Mouse (Mus musculus) ES-E14 (cell line): ENCODE data around the gene Efcab2. TPM values are rescaled to one million over a fixed set of nuclear protein-coding genes. Genes with fewer than 3 reads are reported as not detected.

Source experiments
- DNase-seq: peaks from one replicate; pipeline ENCODE4 v3.0.0-alpha.2; 2013; ENCODE audit warnings: low read depth, low spot score
- H3K27ac ChIP-seq: 2 replicates; pipeline ENCODE4 v1.5.1; 2012; ENCODE audit warnings: low read depth, mild to moderate bottlenecking, low read length, moderate library complexity, mixed read lengths; ENCODE audit not compliant: poor library complexity, insufficient read depth, severe bottlenecking
- H3K36me3 ChIP-seq: 2 replicates; pipeline ENCODE4 v1.6.1; 2012; ENCODE audit warnings: mild to moderate bottlenecking, low read length, moderate library complexity, mixed read lengths; ENCODE audit not compliant: control insufficient read depth, poor library complexity, insufficient read depth, severe bottlenecking
- H3K4me1 ChIP-seq, 2 experiments: fragments of 150-350 bp in 1 of 2; sonication (generic) in 1 of 2; 2 replicates each; pipeline ENCODE4 v1.6.1; 2012; ENCODE audit warnings: low read length in 2 of 2, mild to moderate bottlenecking in 1 of 2, mixed read lengths in 1 of 2; ENCODE audit not compliant: control insufficient read depth in 2 of 2, insufficient read depth in 2 of 2, poor library complexity in 1 of 2
- H3K4me3 ChIP-seq, 2 experiments: fragments of 150-350 bp in 1 of 2; sonication (generic) in 1 of 2; 2 replicates each; pipeline ENCODE4 v1.5.1; 2012; ENCODE audit warnings: low read length in 2 of 2, low read depth in 1 of 2, mild to moderate bottlenecking in 1 of 2, mixed read lengths in 1 of 2; ENCODE audit not compliant: insufficient read depth in 1 of 2, poor library complexity in 1 of 2, severe bottlenecking in 1 of 2
- H3K9ac ChIP-seq: 2 replicates; pipeline ENCODE4 v1.6.1; 2012; ENCODE audit warnings: low read depth, mild to moderate bottlenecking, low read length, mixed read lengths; ENCODE audit not compliant: poor library complexity, insufficient read depth, severe bottlenecking
- H3K9me3 ChIP-seq: fragments of 150-350 bp; sonication (generic); 2 replicates; pipeline ENCODE4 v1.6.1; 2012; ENCODE audit warnings: low read depth, mild to moderate bottlenecking, low read length; ENCODE audit not compliant: control insufficient read depth, insufficient read depth
- CHD2 ChIP-seq: IDR thresholded peaks from 2 replicates; pipeline ENCODE4 v1.6.1; 2014; ENCODE audit warnings: mild to moderate bottlenecking, low read depth, low read length, inconsistent platforms
- HCFC1 ChIP-seq: IDR thresholded peaks from 2 replicates; pipeline ENCODE4 v1.6.1; 2012; ENCODE audit warnings: low read length, inconsistent platforms, borderline replicate concordance; ENCODE audit not compliant: insufficient read depth
- MAFK ChIP-seq: IDR thresholded peaks from 2 replicates; pipeline ENCODE4 v1.6.1; 2014; ENCODE audit warnings: mild to moderate bottlenecking, low read depth, low read length, inconsistent platforms; ENCODE audit not compliant: insufficient read depth
- ZC3H11A ChIP-seq: IDR thresholded peaks from 2 replicates; pipeline ENCODE4 v1.6.1; 2012; ENCODE audit warnings: low read depth, mild to moderate bottlenecking, inconsistent platforms, low read length, borderline replicate concordance
- ZNF384 ChIP-seq: IDR thresholded peaks from 2 replicates; pipeline ENCODE4 v1.6.1; 2012; ENCODE audit warnings: low read depth, low read length, inconsistent platforms
- in situ Hi-C, 2 experiments: fragments of 600-800 bp; cut with MboI; formaldehyde crosslinking; loops; one replicate each; pipeline ENCODE4 v1.15.1; 2025; ENCODE audit warnings: low sequenced_read_pairs in 2 of 2, inconsistent platforms in 1 of 2; ENCODE audit not compliant: unreplicated experiment in 2 of 2
- total RNA-seq: library from RNA; depleted of rRNA; stranded (reverse); fragments of 300-350 nt; gene quantifications from 2 replicates; pipeline ENCODE4 v1.2.3, GENCODE M21; 2012

Gene Efcab2
- total RNA-seq, 1 experiment = 1.8 TPM

GRCm38 (mm10) chr1:178365171-178365570 lies 40.7 kb upstream of the Efcab2 start:
- no peak overlapping the region for H3K9ac ChIP-seq

GRCm38 (mm10) chr1:178368121-178368520 lies 37.8 kb upstream of the Efcab2 start:
- in situ Hi-C loops = no loop called here
- Histone ChIP-seq H3K9me3 (no peaks in the 10 kb centered on the region), H3K27ac (no peak overlapping the region), H3K4me3 (no peak overlapping the region; a peak in 1 of 4 replicates), H3K4me1 (peaks cover 8 to 11% of the 10 kb centered on the region in 2 experiments; a peak in 3 of 4 replicates), H3K9ac (no peak overlapping the region), H3K36me3 (no peaks in the 10 kb centered on the region)
- no peak for DNase-seq
- no peak for TF ChIP-seq MAFK
- no peak for TF ChIP-seq ZC3H11A
- TF ChIP-seq ZNF384 = no peak
- TF ChIP-seq HCFC1 = no peak
- TF ChIP-seq CHD2 = no peak

More at GRCm38 (mm10) chr1:178365171-178365570, 40.7 kb upstream of the Efcab2 start:
- Histone ChIP-seq H3K27ac (no peak overlapping the region), H3K36me3 (no peaks in the 10 kb centered on the region), H3K9me3 (no peaks in the 10 kb centered on the region), H3K4me1 (peaks cover 13 to 16% of the 10 kb centered on the region in 2 experiments; a peak in 3 of 4 replicates), H3K4me3 (no peak overlapping the region)
- DNase-seq = no peak
- TF ChIP-seq ZNF384 (no peak), HCFC1 (no peak), ZC3H11A (no peak), CHD2 (no peak), MAFK (no peak)
- in situ Hi-C loops = no loop called here

- TF ChIP-seq ZNF384 = no peak
- TF ChIP-seq CHD2 = no peak
- no peak; the same call in 1 of the 2 replicates for TF ChIP-seq HCFC1
- no peak for TF ChIP-seq MAFK
- TF ChIP-seq ZC3H11A = no peak
- peak overlapping the region; percentile 63 for H3K4me3 ChIP-seq
- in situ Hi-C loops = no loop called here
- H3K27ac ChIP-seq = peak overlapping the region; percentile 26; the same call in 1 of the 2 replicates
- H3K9me3 ChIP-seq = no peaks in the 10 kb centered on the region
- DNase-seq = peak; percentile 52
- H3K36me3 ChIP-seq = no peaks in the 10 kb centered on the region
- peak overlapping the region; percentile 62 for H3K9ac ChIP-seq
- H3K4me1 ChIP-seq = peaks cover 8 to 11% of the 10 kb centered on the region in 2 experiments; a peak in 3 of 4 replicates
Measured at GRCm38 (mm10) chr1:178368548-178369271, 37.2 kb upstream of the Efcab2 start.

GRCm38 (mm10) chr1:178369272-178369651 lies 36.6 kb upstream of the Efcab2 start:
- peak overlapping the region; percentile 62 for H3K9ac ChIP-seq
- H3K4me1 ChIP-seq = peaks cover 5 to 11% of the 10 kb centered on the region in 2 experiments; a peak in 3 of 4 replicates
- peak overlapping the region; percentile 63 for H3K4me3 ChIP-seq
- no peaks in the 10 kb centered on the region for H3K36me3 ChIP-seq
- H3K9me3 ChIP-seq = no peaks in the 10 kb centered on the region
- no peak overlapping the region for H3K27ac ChIP-seq
- no peak for DNase-seq
- TF ChIP-seq ZNF384 = no peak
- no peak for TF ChIP-seq CHD2
- no peak for TF ChIP-seq HCFC1
- no peak for TF ChIP-seq MAFK
- no peak for TF ChIP-seq ZC3H11A
- in situ Hi-C loops = no loop called here
